In genomic region chr4:46717156-46717555, GRCm38 (mm10) we compare ENCODE assay signal across 29 mouse cellular contexts.
A peak's percentile ranks its signal among the peaks of the same experiment; 100 is the strongest.
DNase-seq lines count a peak whose midpoint lies in the region; ATAC-seq and TF ChIP-seq lines count a peak whose summit lies in the region.
"Had no signal": no experiment of that assay in that cellular context is flagged by ENCODE, and none has a peak within 500 bp of the region (broad histone marks: within the 10 kb centered on the region; RNA-seq: fewer than 3 reads in every experiment).

No protein-coding gene starts in this region.

- no peak for ATAC-seq in hindbrain, embryonic 11.5 days (ENCODE audit: low FRiP score)
- ATAC-seq in kidney, postnatal 0 days (replicated peaks; ENCODE audit: low FRiP score, low read depth): no peak
- peak; percentile 32 for ATAC-seq in midbrain, embryonic 13.5 days
- no peak for ATAC-seq in midbrain, embryonic 14.5 days (ENCODE audit: low FRiP score, low TSS enrichment)
- ATAC-seq: CD4-positive, CD25-positive, alpha-beta regulatory T cell, adult 4 months; inflammation-experienced regulatory T-cells, adult 6 months had no signal

- 20% methylated on average over 5 of the region's 5 CpGs for WGBS in hindbrain, embryonic 10.5 days
- 29% methylated on average over 5 of the region's 5 CpGs for WGBS in hindbrain, embryonic 11.5 days
- 17% methylated on average over 5 of the region's 5 CpGs for whole genome bisulfite sequencing in kidney, postnatal 0 days
- WGBS in midbrain, embryonic 13.5 days: 19% methylated on average over 5 of the region's 5 CpGs
- 13% methylated on average over 5 of the region's 5 CpGs for WGBS in midbrain, embryonic 14.5 days

- no peak overlapping the region for H3K4me3 ChIP-seq in hindbrain, embryonic 10.5 days
- no peak overlapping the region for H3K4me3 ChIP-seq in hindbrain, embryonic 11.5 days (ENCODE audit: low read depth, low read length)
- no peak overlapping the region for H3K4me3 ChIP-seq in kidney, postnatal 0 days (replicated peaks; ENCODE audit: low read depth, low read length)
- no peak overlapping the region for H3K4me3 ChIP-seq in midbrain, embryonic 13.5 days (replicated peaks)
- H3K4me3 ChIP-seq in midbrain, embryonic 14.5 days (replicated peaks; ENCODE audit: low read depth, low read length): no peak overlapping the region
- H3K4me3 ChIP-seq: erythroblast, embryonic 14.5 days; forebrain, embryonic 12.5 days; heart, embryonic 10.5 days; heart, embryonic 15.5 days; limb, embryonic 13.5 days; lung, embryonic 15.5 days; midbrain, embryonic 12.5 days; myocyte; neural tube, embryonic 13.5 days had no signal

- H3K4me1 ChIP-seq in hindbrain, embryonic 10.5 days (replicated peaks): peaks cover 53% of the 10 kb centered on the region
- H3K4me1 ChIP-seq in hindbrain, embryonic 11.5 days (replicated peaks; ENCODE audit: control insufficient read depth, insufficient read depth, low read length): no peaks in the 10 kb centered on the region
- H3K4me1 ChIP-seq in kidney, postnatal 0 days (replicated peaks; ENCODE audit: insufficient read depth, low read length): no peaks in the 10 kb centered on the region
- peaks cover 24% of the 10 kb centered on the region for H3K4me1 ChIP-seq in midbrain, embryonic 13.5 days (replicated peaks)
- H3K4me1 ChIP-seq in midbrain, embryonic 14.5 days (ENCODE audit: control insufficient read depth, insufficient read depth, low read length): peaks cover 13% of the 10 kb centered on the region; the same call in 1 of the 2 replicates
- H3K4me1 ChIP-seq: lung, embryonic 15.5 days; neural tube, embryonic 13.5 days had no signal

- H3K4me2 ChIP-seq in hindbrain, embryonic 11.5 days (replicated peaks; ENCODE audit: low read depth, low read length): no peak overlapping the region
- H3K4me2 ChIP-seq in kidney, postnatal 0 days (ENCODE audit: low read length): no peak overlapping the region
- H3K4me2 ChIP-seq in midbrain, embryonic 13.5 days (replicated peaks): no peak overlapping the region
- no peak overlapping the region for H3K4me2 ChIP-seq in midbrain, embryonic 14.5 days (ENCODE audit: low read length)
- H3K4me2 ChIP-seq: heart, embryonic 15.5 days; hindbrain, embryonic 14.5 days; limb, embryonic 13.5 days; liver, embryonic 11.5 days; lung, embryonic 15.5 days; neural tube, embryonic 13.5 days had no signal

- H3K9ac ChIP-seq in hindbrain, embryonic 11.5 days (ENCODE audit: low read depth, low read length): no peak overlapping the region
- no peak overlapping the region for H3K9ac ChIP-seq in kidney, postnatal 0 days (ENCODE audit: low read depth, low read length)
- H3K9ac ChIP-seq in midbrain, embryonic 13.5 days (replicated peaks): no peak overlapping the region
- H3K9ac ChIP-seq in midbrain, embryonic 14.5 days (replicated peaks; ENCODE audit: low read length): no peak overlapping the region
- H3K9ac ChIP-seq: forebrain, embryonic 12.5 days; heart, embryonic 15.5 days; hindbrain, embryonic 14.5 days; limb, embryonic 13.5 days; lung, embryonic 15.5 days; midbrain, embryonic 12.5 days; neural tube, embryonic 13.5 days had no signal

- H3K9me3 ChIP-seq in hindbrain, embryonic 10.5 days: no peaks in the 10 kb centered on the region
- H3K9me3 ChIP-seq in hindbrain, embryonic 11.5 days (ENCODE audit: control insufficient read depth, low read length): no peaks in the 10 kb centered on the region
- no peaks in the 10 kb centered on the region for H3K9me3 ChIP-seq in kidney, postnatal 0 days (replicated peaks; ENCODE audit: low read length)
- no peaks in the 10 kb centered on the region for H3K9me3 ChIP-seq in midbrain, embryonic 13.5 days
- peaks cover 3% of the 10 kb centered on the region; the same call in 1 of the 2 replicates for H3K9me3 ChIP-seq in midbrain, embryonic 14.5 days (ENCODE audit: control insufficient read depth, low read length)
- H3K9me3 ChIP-seq: forebrain, embryonic 12.5 days; heart, embryonic 10.5 days; heart, embryonic 15.5 days; limb, embryonic 13.5 days; lung, embryonic 15.5 days; midbrain, embryonic 12.5 days; neural tube, embryonic 13.5 days had no signal

- peak; percentile 25 for DNase-seq in hindbrain, embryonic 10.5 days (ENCODE audit: low spot score)
- DNase-seq in hindbrain, embryonic 11.5 days (ENCODE audit: low spot score): no peak
- DNase-seq in kidney, postnatal 0 days (ENCODE audit: low spot score): peak; percentile 51
- no peak for DNase-seq in kidney, adult 8-10 months
- DNase-seq in midbrain, embryonic 14.5 days: no peak
- DNase-seq in urinary bladder, adult 2 months (ENCODE audit: low spot score): no peak
- DNase-seq: adrenal gland, postnatal 14 days; cerebellum, adult 11 months; cerebellum, adult 9-11 months; gastrocnemius, postnatal 25 days; heart, adult 11 months; kidney, adult 18-20 months; layer of hippocampus, adult 9-11 months; thymus, adult 2 months; thymus, postnatal 36 days had no signal

- no peak for TF ChIP-seq CTCF in kidney, postnatal 0 days (IDR thresholded peaks at IDR 0.05; ENCODE audit: low read depth)

- 0 out of 2 replicates have a peak, but pooled peaks cover 4% of the 10 kb centered on the region for H3K27me3 ChIP-seq in hindbrain, embryonic 10.5 days (ENCODE audit: insufficient read depth, poor library complexity, severe bottlenecking)
- H3K27me3 ChIP-seq in hindbrain, embryonic 11.5 days (ENCODE audit: control insufficient read depth, insufficient read depth, low read length): no peaks in the 10 kb centered on the region
- H3K27me3 ChIP-seq in kidney, postnatal 0 days (ENCODE audit: insufficient read depth, low read length): no peaks in the 10 kb centered on the region
- H3K27me3 ChIP-seq in midbrain, embryonic 13.5 days: peaks cover 5% of the 10 kb centered on the region; the same call in 1 of the 2 replicates
- no peaks in the 10 kb centered on the region for H3K27me3 ChIP-seq in midbrain, embryonic 14.5 days (ENCODE audit: control insufficient read depth, insufficient read depth, low read length)
- H3K27me3 ChIP-seq: forebrain, embryonic 12.5 days; neural tube, embryonic 13.5 days had no signal

- no peaks in the 10 kb centered on the region for H3K36me3 ChIP-seq in hindbrain, embryonic 10.5 days
- H3K36me3 ChIP-seq in hindbrain, embryonic 11.5 days (ENCODE audit: control insufficient read depth, insufficient read depth, low read length): no peaks in the 10 kb centered on the region
- H3K36me3 ChIP-seq in kidney, postnatal 0 days (ENCODE audit: insufficient read depth, low read length): no peaks in the 10 kb centered on the region
- 0 out of 2 replicates have a peak, but pooled peaks cover 5% of the 10 kb centered on the region for H3K36me3 ChIP-seq in midbrain, embryonic 13.5 days
- H3K36me3 ChIP-seq in midbrain, embryonic 14.5 days (ENCODE audit: control insufficient read depth, insufficient read depth, low read length): no peaks in the 10 kb centered on the region
- H3K36me3 ChIP-seq: forebrain, embryonic 12.5 days; heart, embryonic 10.5 days; heart, embryonic 15.5 days; limb, embryonic 13.5 days; lung, embryonic 15.5 days; midbrain, embryonic 12.5 days had no signal

- peak overlapping the region; percentile 31; the same call in 1 of the 2 replicates for H3K27ac ChIP-seq in hindbrain, embryonic 10.5 days
- no peak overlapping the region for H3K27ac ChIP-seq in hindbrain, embryonic 11.5 days (ENCODE audit: low read depth, low read length)
- H3K27ac ChIP-seq in kidney, postnatal 0 days: no peak overlapping the region
- H3K27ac ChIP-seq in midbrain, embryonic 13.5 days: 0 out of 2 replicates have a peak overlapping the region, but pooled peaks have one; percentile 14
- H3K27ac ChIP-seq in midbrain, embryonic 14.5 days (replicated peaks; ENCODE audit: low read depth, low read length): no peak overlapping the region
- H3K27ac ChIP-seq: forebrain, embryonic 12.5 days; heart, embryonic 10.5 days; heart, embryonic 15.5 days; hindbrain, embryonic 14.5 days; limb, embryonic 13.5 days; lung, embryonic 15.5 days; midbrain, embryonic 12.5 days; neural tube, embryonic 13.5 days had no signal

Comparison
In these comparisons a context has a peak if more than half of its experiments do, and no peak if none do; other contexts are left out.
1. DNase-seq: peak in hindbrain, embryonic 10.5 days (single experiment) and kidney, postnatal 0 days (single experiment); none in hindbrain, embryonic 11.5 days (single experiment), kidney, adult 8-10 months (0 of 2), midbrain, embryonic 14.5 days (single experiment) and urinary bladder, adult 2 months (single experiment).
2. H3K27ac ChIP-seq: peak in hindbrain, embryonic 10.5 days (single experiment) and midbrain, embryonic 13.5 days (single experiment); none in hindbrain, embryonic 11.5 days (single experiment), kidney, postnatal 0 days (single experiment) and midbrain, embryonic 14.5 days (single experiment).